Mouse (Mus musculus) kidney, embryonic 16.5 days (tissue): ENCODE measurements at regions not wholly inside any gene's neighbourhood (a gene's known extent, or its start where the extent isn't known, plus 50 kb on each side); places are given as distances from the start of the nearest gene placed in this dataset.

Source experiments
- ATAC-seq: fragments of 200-750 bp; cut with Nextera tagmentation; 2 replicates; pipeline ENCODE4 v1.8.0; 2017; ENCODE audit warnings: moderate TSS enrichment; ENCODE audit not compliant: low FRiP score, low TSS enrichment
- H3K27ac ChIP-seq: fragments of 300-500 bp; sonication (generic); 2 replicates; pipeline ENCODE4 v1.5.1; 2014; ENCODE audit warnings: low read length
- H3K27me3 ChIP-seq: fragments of 300-500 bp; sonication (generic); 2 replicates; pipeline ENCODE4 v1.6.1; 2014; ENCODE audit warnings: low read length, control low read depth, mixed read lengths; ENCODE audit not compliant: insufficient read depth
- H3K36me3 ChIP-seq: fragments of 300-500 bp; sonication (generic); 2 replicates; pipeline ENCODE4 v1.6.1; 2014; ENCODE audit warnings: low read length, control low read depth, mixed read lengths; ENCODE audit not compliant: insufficient read depth
- H3K4me1 ChIP-seq: fragments of 300-500 bp; sonication (generic); 2 replicates; pipeline ENCODE4 v1.6.1; 2014; ENCODE audit warnings: low read length, control low read depth, mixed read lengths; ENCODE audit not compliant: insufficient read depth
- H3K4me2 ChIP-seq: fragments of 300-500 bp; sonication (generic); replicated peaks from 2 replicates; pipeline ENCODE4 v1.6.1; 2014; ENCODE audit warnings: low read depth, low read length
- H3K4me3 ChIP-seq: fragments of 300-500 bp; sonication (generic); 2 replicates; pipeline ENCODE4 v1.5.1; 2014; ENCODE audit warnings: mild to moderate bottlenecking, low read length
- H3K9ac ChIP-seq: fragments of 300-500 bp; sonication (generic); replicated peaks from 2 replicates; pipeline ENCODE4 v1.6.1; 2014; ENCODE audit warnings: low read length
- H3K9me3 ChIP-seq: fragments of 300-500 bp; sonication (generic); 2 replicates; pipeline ENCODE4 v1.6.1; 2016; ENCODE audit warnings: low read length, control low read depth
- WGBS: fragments of 180-500 bp; shearing (Covaris S2); extraction: QIAGEN DNeasy Blood & Tissue Kit; methylation state at CpG from one replicate; pipeline ENCODE4 v1.1.7; 2014; 5-methylcytosine and 5-hydroxymethylcytosine counted together

- no peaks in the 10 kb centered on the region for H3K27me3 ChIP-seq
- no peaks in the 10 kb centered on the region for H3K9me3 ChIP-seq
- no peak overlapping the region for H3K4me2 ChIP-seq
- 87% methylated on average over 6 of the region's 6 CpGs for WGBS
- no peaks in the 10 kb centered on the region for H3K4me1 ChIP-seq
- H3K36me3 ChIP-seq: no peaks in the 10 kb centered on the region
- H3K27ac ChIP-seq: no peak overlapping the region
- H3K4me3 ChIP-seq: no peak overlapping the region
- H3K9ac ChIP-seq: no peak overlapping the region
- no peak for ATAC-seq
These were observed 1451.8 kb upstream of the Gm6569 start for GRCm38 (mm10) chr15:72382521-72382920.

- Histone ChIP-seq H3K4me2 (no peak overlapping the region), H3K27me3 (no peaks in the 10 kb centered on the region), H3K36me3 (no peaks in the 10 kb centered on the region), H3K4me3 (no peak overlapping the region), H3K27ac (no peak overlapping the region), H3K4me1 (no peaks in the 10 kb centered on the region), H3K9me3 (no peaks in the 10 kb centered on the region), H3K9ac (no peak overlapping the region)
- 84% methylated on average over 3 of the region's 3 CpGs for WGBS
- ATAC-seq: no peak
These were observed 1451.3 kb upstream of the Gm6569 start for GRCm38 (mm10) chr15:72383062-72383461.

- no peak for ATAC-seq
- Histone ChIP-seq H3K9me3 (no peaks in the 10 kb centered on the region), H3K36me3 (no peaks in the 10 kb centered on the region), H3K9ac (no peak overlapping the region), H3K4me2 (no peak overlapping the region), H3K27me3 (no peaks in the 10 kb centered on the region), H3K4me1 (no peaks in the 10 kb centered on the region), H3K27ac (no peak overlapping the region), H3K4me3 (no peak overlapping the region)
- WGBS: 68% methylated on average over 1 of the region's 1 CpGs
These were observed 1450.9 kb upstream of the Gm6569 start for GRCm38 (mm10) chr15:72383470-72383869.

GRCm38 (mm10) chr15:72393226-72393625, 1441.1 kb upstream of the Gm6569 start:
- 41% methylated on average over 2 of the region's 2 CpGs for WGBS
- Histone ChIP-seq H3K4me1 (no peaks in the 10 kb centered on the region), H3K27me3 (no peaks in the 10 kb centered on the region), H3K36me3 (no peaks in the 10 kb centered on the region), H3K27ac (no peak overlapping the region), H3K4me3 (no peak overlapping the region), H3K9me3 (no peaks in the 10 kb centered on the region), H3K4me2 (no peak overlapping the region), H3K9ac (no peak overlapping the region)
- ATAC-seq: no peak

- 63% methylated on average over 6 of the region's 6 CpGs for WGBS
- no peak overlapping the region for H3K4me3 ChIP-seq
- H3K9me3 ChIP-seq: no peaks in the 10 kb centered on the region
- no peak for ATAC-seq
- H3K9ac ChIP-seq: no peak overlapping the region
- H3K27ac ChIP-seq: no peak overlapping the region
- no peak overlapping the region for H3K4me2 ChIP-seq
- H3K4me1 ChIP-seq: no peaks in the 10 kb centered on the region
- no peaks in the 10 kb centered on the region for H3K27me3 ChIP-seq
- H3K36me3 ChIP-seq: no peaks in the 10 kb centered on the region
These were observed 1422.4 kb upstream of the Gm6569 start for GRCm38 (mm10) chr15:72411956-72412355.
